Mouse (Mus musculus) lung, postnatal 0 days (tissue): ENCODE data around the gene Olfr913.

ENCODE experiments used
- CTCF ChIP-seq: IDR thresholded peaks from 2 replicates; pipeline ENCODE4 v1.5.1; 2016; ENCODE audit warnings: antibody characterized with exemption, mild to moderate bottlenecking
- EP300 ChIP-seq: IDR thresholded peaks from 2 replicates; pipeline ENCODE4 v1.6.1; 2016; ENCODE audit warnings: antibody characterized with exemption, mild to moderate bottlenecking, control low read depth

DNA sequence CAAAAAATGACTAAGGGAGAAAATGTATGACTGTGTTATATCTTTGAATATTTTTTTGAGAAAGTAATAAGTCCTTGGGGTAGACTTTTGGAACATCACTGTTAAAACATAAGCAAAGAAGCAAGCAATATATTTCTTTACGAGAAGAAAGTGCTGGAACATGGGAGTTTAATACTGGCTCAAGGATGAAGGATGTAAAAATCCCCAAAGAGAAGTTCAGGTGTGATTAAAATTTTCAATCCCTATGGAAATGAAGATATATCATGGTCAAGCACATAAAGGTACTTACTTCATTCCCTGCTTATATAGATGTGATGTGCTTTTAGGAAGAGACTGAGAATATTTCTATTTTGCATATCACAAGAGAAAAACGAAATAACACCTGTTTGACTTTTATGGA lies 12.2 kb downstream of the Olfr913 start, which contains the start of gene Olfr914:
- TF ChIP-seq EP300 (no peak), CTCF (no peak)
